Mouse (Mus musculus) cerebellum, adult 9-10 months (tissue): ENCODE data around the gene Zfp780b.
"Not testable (repeated sequence)": the region's sequence is repeated elsewhere in the genome, so short reads cannot be mapped to it uniquely, and the experiment has no call there.

Source experiments
- DNase-seq: peaks from one replicate; pipeline ENCODE4 v3.0.0; 2022

Gene Zfp780b

GRCm38 (mm10) chr7:27978683-27979528 lies at the start of gene Zfp780b:
Gene Zfp780b, minus strand, starts transcription at chr7:27979171.
- DNase-seq = peak; percentile 71

- DNase-seq = peak; percentile 20
These were observed 35.5 kb upstream of the Zfp780b start for GRCm38 (mm10) chr7:28014445-28014810.

- peak; percentile 78 for DNase-seq
These were observed 34.8 kb upstream of the Zfp780b start, which contains the start of gene Zfp850 for GRCm38 (mm10) chr7:28013549-28014444. Gene Zfp850, minus strand, starts transcription at chr7:28014115.

GRCm38 (mm10) chr7:28010271-28010670 lies 31.3 kb upstream of the Zfp780b start:
- no peak for DNase-seq

- peak; percentile 9 for DNase-seq
These were observed 3.2 kb upstream of the Zfp780b start for GRCm38 (mm10) chr7:27982197-27982596.

- DNase-seq = not testable (repeated sequence)
These were observed 29.5 kb downstream of the Zfp780b start for GRCm38 (mm10) chr7:27949451-27949850.

- DNase-seq = not testable (repeated sequence)
These were observed 37.1 kb downstream of the Zfp780b start for GRCm38 (mm10) chr7:27941869-27942268.

- DNase-seq = not testable (repeated sequence)
These were observed 45.2 kb downstream of the Zfp780b start for GRCm38 (mm10) chr7:27933800-27934158.

- no peak for DNase-seq
These were observed 45.7 kb downstream of the Zfp780b start for GRCm38 (mm10) chr7:27933050-27933799.

GRCm38 (mm10) chr7:27928818-27929695 lies 49.9 kb downstream of the Zfp780b start, which contains the start of gene Zfp974:
Gene Zfp974, minus strand, starts transcription at chr7:27929460.
- DNase-seq = peak; percentile 57

GRCm38 (mm10) chr7:27927041-27927440 lies 51.9 kb downstream of the Zfp780b start:
- DNase-seq = not testable (repeated sequence)

GRCm38 (mm10) chr7:27910952-27911351 lies 68.0 kb downstream of the Zfp780b start:
- DNase-seq = not testable (repeated sequence)
